Mouse (Mus musculus): ENCODE results near the gene Farp2.

DNA sequence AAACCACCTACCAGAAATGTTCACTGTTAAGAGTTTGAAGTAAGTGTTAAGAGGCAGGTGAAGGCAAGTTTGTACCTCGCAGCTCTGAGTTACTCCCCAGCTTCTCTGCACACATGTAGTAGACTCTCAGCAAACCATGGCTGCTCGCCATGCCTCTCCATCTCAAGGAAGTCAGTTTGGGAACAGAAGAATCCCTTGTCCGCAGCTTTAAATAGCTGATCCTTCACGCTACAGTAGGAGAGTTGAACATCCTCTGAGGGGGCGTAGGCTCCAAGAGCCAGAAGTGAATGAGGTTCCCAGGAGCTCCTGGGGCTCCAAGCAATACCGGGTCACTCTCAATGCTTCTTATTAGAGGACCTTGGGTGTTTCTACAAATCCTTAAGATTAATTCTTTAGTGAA, 84.0 kb downstream of the Farp2 start:
- TF ChIP-seq EP300 (IDR thresholded peaks at IDR 0.05) (no peak), CTCF (IDR thresholded peaks at IDR 0.05) (no peak)

Measured in lung, postnatal 0 days (tissue).